Mouse (Mus musculus): ENCODE measurements around the gene Ppp2r5e. TPM values are rescaled to one million over a fixed set of nuclear protein-coding genes. Genes with fewer than 3 reads are reported as not detected.
"Not testable (repeated sequence)": the region's sequence is repeated elsewhere in the genome, so short reads cannot be mapped to it uniquely, and the experiment has no call there.

The Ppp2r5e gene
- polyA plus RNA-seq, 1 experiment = 15.9 TPM

- Histone ChIP-seq H3K27me3 (replicated peaks) (no peaks in the 10 kb centered on the region), H3K36me3 (replicated peaks; ENCODE audit: low read length) (peaks cover 9% of the 10 kb centered on the region), H3K4me3 (replicated peaks) (no peak overlapping the region), H3K4me1 (peaks cover 26% of the 10 kb centered on the region), H3K9me3 (no peaks in the 10 kb centered on the region)
- TF ChIP-seq GATA1 (IDR thresholded peaks at IDR 0.05; ENCODE audit: borderline replicate concordance, low read length) (no peak), FLI1 (IDR thresholded peaks at IDR 0.05; ENCODE audit: low read length) (no peak)
These were observed 98.3 kb downstream of the Ppp2r5e start for GRCm38 (mm10) chr12:75497698-75498097.

- Histone ChIP-seq H3K4me1 (peaks cover 24% of the 10 kb centered on the region), H3K9me3 (no peaks in the 10 kb centered on the region), H3K36me3 (replicated peaks; ENCODE audit: low read length) (peaks cover 17% of the 10 kb centered on the region), H3K4me3 (replicated peaks) (no peak overlapping the region), H3K27me3 (replicated peaks) (no peaks in the 10 kb centered on the region)
- TF ChIP-seq GATA1 (IDR thresholded peaks at IDR 0.05; ENCODE audit: borderline replicate concordance, low read length) (no peak), FLI1 (IDR thresholded peaks at IDR 0.05; ENCODE audit: low read length) (no peak)
These were observed 100.4 kb downstream of the Ppp2r5e start for GRCm38 (mm10) chr12:75495636-75496035.

- H3K9me3 ChIP-seq = no peaks in the 10 kb centered on the region
These were observed 101.4 kb downstream of the Ppp2r5e start for GRCm38 (mm10) chr12:75494643-75495042.

GRCm38 (mm10) chr12:75492549-75493327, 103.3 kb downstream of the Ppp2r5e start:
- TF ChIP-seq GATA1 (IDR thresholded peaks at IDR 0.05; ENCODE audit: borderline replicate concordance, low read length) (no peak), FLI1 (IDR thresholded peaks at IDR 0.05; ENCODE audit: low read length) (no peak)
- H3K27me3 ChIP-seq (replicated peaks) = no peaks in the 10 kb centered on the region
- H3K9me3 ChIP-seq = no peaks in the 10 kb centered on the region
- peaks cover 27% of the 10 kb centered on the region for H3K36me3 ChIP-seq (replicated peaks; ENCODE audit: low read length)
- peaks cover 30% of the 10 kb centered on the region for H3K4me1 ChIP-seq
- no peak overlapping the region for H3K4me3 ChIP-seq (replicated peaks)

More at GRCm38 (mm10) chr12:75494643-75495042, 101.4 kb downstream of the Ppp2r5e start:
- peaks cover 22% of the 10 kb centered on the region for H3K36me3 ChIP-seq (replicated peaks; ENCODE audit: low read length)
- H3K4me1 ChIP-seq = peaks cover 30% of the 10 kb centered on the region
- no peak overlapping the region for H3K4me3 ChIP-seq (replicated peaks)
- TF ChIP-seq FLI1 (IDR thresholded peaks at IDR 0.05; ENCODE audit: low read length) (no peak), GATA1 (IDR thresholded peaks at IDR 0.05; ENCODE audit: borderline replicate concordance, low read length) (no peak)
- H3K27me3 ChIP-seq (replicated peaks) = no peaks in the 10 kb centered on the region

- not testable (repeated sequence) for H3K27me3 ChIP-seq (replicated peaks); H3K9me3 ChIP-seq; H3K4me3 ChIP-seq (replicated peaks)
- peaks cover 26% of the 10 kb centered on the region for H3K4me1 ChIP-seq
- H3K36me3 ChIP-seq (replicated peaks; ENCODE audit: low read length) = peaks cover 29% of the 10 kb centered on the region
These were observed 103.9 kb downstream of the Ppp2r5e start for GRCm38 (mm10) chr12:75492148-75492547.

GRCm38 (mm10) chr12:75487500-75487899, 108.5 kb downstream of the Ppp2r5e start:
- peaks cover 18% of the 10 kb centered on the region for H3K4me1 ChIP-seq
- no peaks in the 10 kb centered on the region for H3K27me3 ChIP-seq (replicated peaks)
- H3K36me3 ChIP-seq (replicated peaks; ENCODE audit: low read length) = peaks cover 38% of the 10 kb centered on the region
- H3K4me3 ChIP-seq (replicated peaks) = no peak overlapping the region
- TF ChIP-seq FLI1 (IDR thresholded peaks at IDR 0.05; ENCODE audit: low read length) = no peak
- TF ChIP-seq GATA1 (IDR thresholded peaks at IDR 0.05; ENCODE audit: borderline replicate concordance, low read length) = no peak
- H3K9me3 ChIP-seq = no peaks in the 10 kb centered on the region

GRCm38 (mm10) chr12:75486568-75487286, 109.3 kb downstream of the Ppp2r5e start:
- Histone ChIP-seq H3K4me1 (peaks cover 18% of the 10 kb centered on the region), H3K9me3 (no peaks in the 10 kb centered on the region), H3K4me3 (replicated peaks) (no peak overlapping the region), H3K36me3 (replicated peaks; ENCODE audit: low read length) (peaks cover 43% of the 10 kb centered on the region), H3K27me3 (replicated peaks) (no peaks in the 10 kb centered on the region)
- no peak for TF ChIP-seq FLI1 (IDR thresholded peaks at IDR 0.05; ENCODE audit: low read length)
- TF ChIP-seq GATA1 (IDR thresholded peaks at IDR 0.05; ENCODE audit: borderline replicate concordance, low read length) = no peak

GRCm38 (mm10) chr12:75482781-75483180, 113.3 kb downstream of the Ppp2r5e start:
- H3K36me3 ChIP-seq (replicated peaks; ENCODE audit: low read length) = peaks cover 61% of the 10 kb centered on the region
- H3K4me1 ChIP-seq = peaks cover 13% of the 10 kb centered on the region
- TF ChIP-seq FLI1 (IDR thresholded peaks at IDR 0.05; ENCODE audit: low read length) = no peak
- TF ChIP-seq GATA1 (IDR thresholded peaks at IDR 0.05; ENCODE audit: borderline replicate concordance, low read length) = no peak
- H3K27me3 ChIP-seq (replicated peaks) = no peaks in the 10 kb centered on the region
- H3K9me3 ChIP-seq = no peaks in the 10 kb centered on the region
- no peak overlapping the region for H3K4me3 ChIP-seq (replicated peaks)

GRCm38 (mm10) chr12:75482015-75482414, 114.0 kb downstream of the Ppp2r5e start:
- no peak for TF ChIP-seq FLI1 (IDR thresholded peaks at IDR 0.05; ENCODE audit: low read length)
- TF ChIP-seq GATA1 (IDR thresholded peaks at IDR 0.05; ENCODE audit: borderline replicate concordance, low read length) = no peak
- no peak overlapping the region for H3K4me3 ChIP-seq (replicated peaks)
- H3K36me3 ChIP-seq (replicated peaks; ENCODE audit: low read length) = peaks cover 67% of the 10 kb centered on the region
- no peaks in the 10 kb centered on the region for H3K27me3 ChIP-seq (replicated peaks)
- H3K4me1 ChIP-seq = peaks cover 13% of the 10 kb centered on the region
- no peaks in the 10 kb centered on the region for H3K9me3 ChIP-seq

- peaks cover 64% of the 10 kb centered on the region for H3K36me3 ChIP-seq (replicated peaks; ENCODE audit: low read length)
- no peak overlapping the region for H3K4me3 ChIP-seq (replicated peaks)
- no peak for TF ChIP-seq FLI1 (IDR thresholded peaks at IDR 0.05; ENCODE audit: low read length)
- TF ChIP-seq GATA1 (IDR thresholded peaks at IDR 0.05; ENCODE audit: borderline replicate concordance, low read length) = no peak
- H3K9me3 ChIP-seq = no peaks in the 10 kb centered on the region
- H3K4me1 ChIP-seq = peaks cover 13% of the 10 kb centered on the region
- H3K27me3 ChIP-seq (replicated peaks) = no peaks in the 10 kb centered on the region
These were observed 116.0 kb downstream of the Ppp2r5e start for GRCm38 (mm10) chr12:75480031-75480430.
